Mouse (Mus musculus) ES-E14 (cell line): ENCODE measurements at regions not wholly inside any gene's neighbourhood (a gene's known extent, or its start where the extent isn't known, plus 50 kb on each side); places are given as distances from the start of the nearest gene placed in this dataset.

ENCODE experiments used
- HCFC1 ChIP-seq: IDR thresholded peaks from 2 replicates; pipeline ENCODE4 v1.6.1; 2012; ENCODE audit warnings: low read length, inconsistent platforms, borderline replicate concordance; ENCODE audit not compliant: insufficient read depth
- ZNF384 ChIP-seq: IDR thresholded peaks from 2 replicates; pipeline ENCODE4 v1.6.1; 2012; ENCODE audit warnings: low read depth, low read length, inconsistent platforms

DNA sequence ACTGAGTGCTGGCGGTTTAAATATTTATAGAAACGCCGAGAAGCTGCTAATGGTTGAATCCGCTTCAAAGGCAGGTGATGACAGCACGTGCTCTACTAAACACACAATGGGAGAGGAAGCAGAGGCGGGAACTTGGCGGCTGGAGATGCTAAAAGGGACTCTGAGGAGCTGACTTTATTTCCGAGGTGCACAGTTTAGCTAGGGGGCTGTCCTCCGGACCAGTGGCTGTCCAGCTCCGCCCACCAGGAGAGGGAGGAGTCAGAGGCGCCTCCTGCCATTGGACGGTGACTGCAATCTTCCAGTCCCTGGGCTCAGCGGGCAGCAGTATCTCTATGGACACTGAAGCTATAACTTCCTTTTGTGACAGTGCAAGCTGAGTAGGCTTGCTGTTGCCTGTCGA lies 400.4 kb downstream of the Ajap1 start:
- TF ChIP-seq ZNF384 (no peak), HCFC1 (no peak)
